Mouse (Mus musculus): ENCODE measurements around the gene Cox4i2. TPM values are rescaled to one million over a fixed set of nuclear protein-coding genes. Genes with fewer than 3 reads are reported as not detected.

Gene Cox4i2
- polyA plus RNA-seq, 1 experiment from 2014 or later, result 21.7 TPM

DNA sequence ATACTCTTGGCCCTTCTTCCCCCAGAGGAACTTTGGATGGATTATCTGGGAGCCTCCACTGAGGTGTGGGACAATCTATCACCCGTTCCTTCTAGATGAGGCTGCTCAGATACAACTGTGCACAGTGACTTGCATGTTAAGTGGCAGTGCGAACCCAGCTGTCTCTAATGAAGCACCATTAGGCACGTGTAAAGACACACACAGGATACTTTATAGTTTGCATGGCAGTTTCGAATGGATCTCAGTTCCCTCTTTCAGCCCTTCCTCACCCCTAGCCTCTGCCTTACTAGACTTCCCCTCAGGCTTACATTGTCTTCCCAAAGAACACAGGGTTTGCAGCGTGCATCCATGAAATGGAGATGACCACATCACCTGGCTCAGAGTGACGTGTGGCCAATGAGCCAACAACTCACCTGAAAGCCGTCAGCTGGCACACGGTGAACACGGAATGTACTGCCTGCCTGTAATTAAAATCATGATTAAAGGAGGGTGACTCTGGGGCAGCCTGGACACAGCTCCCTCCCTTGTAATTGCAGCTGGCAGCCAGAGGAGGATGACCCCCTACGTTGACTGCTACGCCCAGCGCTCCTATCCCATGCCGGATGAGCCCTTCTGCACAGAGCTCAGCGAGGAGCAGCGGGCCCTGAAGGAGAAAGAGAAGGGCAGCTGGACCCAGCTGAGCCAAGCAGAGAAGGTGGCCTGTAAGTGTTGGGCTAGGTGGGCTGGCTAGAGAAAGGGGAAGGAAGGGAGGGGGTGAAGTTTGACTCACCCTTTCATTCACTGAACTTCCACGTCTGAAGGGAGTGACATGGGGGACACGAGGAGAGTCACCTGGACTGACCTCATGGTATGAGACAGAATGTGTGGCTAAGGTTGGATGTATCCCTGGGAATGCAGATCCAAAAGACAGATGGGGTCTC, 2.8 kb downstream of the Cox4i2 start:
- Histone ChIP-seq H3K4me2 (replicated peaks; ENCODE audit: low read depth, low read length) (no peak overlapping the region), H3K4me1 (ENCODE audit: control insufficient read depth, insufficient read depth, low read length) (no peaks in the 10 kb centered on the region), H3K27me3 (ENCODE audit: control insufficient read depth, insufficient read depth, low read length) (no peaks in the 10 kb centered on the region), H3K36me3 (ENCODE audit: control insufficient read depth, insufficient read depth, low read length) (no peaks in the 10 kb centered on the region), H3K9me3 (ENCODE audit: control insufficient read depth, low read depth, low read length) (no peaks in the 10 kb centered on the region), H3K9ac (replicated peaks; ENCODE audit: low read depth, low read length) (no peak overlapping the region), H3K27ac (ENCODE audit: low read length) (no peak overlapping the region), H3K4me3 (ENCODE audit: low read depth, low read length) (no peak overlapping the region)
- ATAC-seq (ENCODE audit: insufficient number of reproducible peaks, insufficient read depth, low FRiP score, low read depth), result no peak
- 77% methylated on average over 17 of the region's 17 CpGs for WGBS

DNA sequence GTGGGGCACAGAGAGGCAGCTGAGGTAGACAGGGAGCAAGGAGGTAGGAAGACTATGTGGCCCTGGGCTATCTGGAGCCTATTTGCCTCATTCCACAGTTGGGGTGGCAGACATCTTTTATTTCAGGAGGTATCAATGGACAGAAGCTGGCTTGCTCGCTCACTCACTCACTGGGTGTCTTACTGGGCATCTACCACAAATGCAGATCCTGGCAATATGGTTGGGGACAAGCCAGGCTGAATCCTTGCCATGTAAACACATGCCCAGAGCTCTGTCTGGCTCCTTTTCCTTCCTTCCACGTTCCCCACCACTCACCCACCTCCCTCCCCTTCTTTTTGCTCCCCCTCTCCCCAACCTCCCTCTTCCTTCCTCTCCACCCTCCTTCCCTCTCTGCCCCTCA, 3.5 kb downstream of the Cox4i2 start:
- no peak for ATAC-seq (ENCODE audit: insufficient number of reproducible peaks, insufficient read depth, low FRiP score, low read depth)
- no peak overlapping the region for H3K4me2 ChIP-seq (replicated peaks; ENCODE audit: low read depth, low read length)
- no peak overlapping the region for H3K27ac ChIP-seq (ENCODE audit: low read length)
- no peak overlapping the region for H3K9ac ChIP-seq (replicated peaks; ENCODE audit: low read depth, low read length)
- WGBS, result 64% methylated on average over 2 of the region's 2 CpGs
- no peaks in the 10 kb centered on the region for H3K9me3 ChIP-seq (ENCODE audit: control insufficient read depth, low read depth, low read length)
- no peaks in the 10 kb centered on the region for H3K4me1 ChIP-seq (ENCODE audit: control insufficient read depth, insufficient read depth, low read length)
- no peaks in the 10 kb centered on the region for H3K27me3 ChIP-seq (ENCODE audit: control insufficient read depth, insufficient read depth, low read length)
- no peak overlapping the region for H3K4me3 ChIP-seq (ENCODE audit: low read depth, low read length)
- no peaks in the 10 kb centered on the region for H3K36me3 ChIP-seq (ENCODE audit: control insufficient read depth, insufficient read depth, low read length)

DNA sequence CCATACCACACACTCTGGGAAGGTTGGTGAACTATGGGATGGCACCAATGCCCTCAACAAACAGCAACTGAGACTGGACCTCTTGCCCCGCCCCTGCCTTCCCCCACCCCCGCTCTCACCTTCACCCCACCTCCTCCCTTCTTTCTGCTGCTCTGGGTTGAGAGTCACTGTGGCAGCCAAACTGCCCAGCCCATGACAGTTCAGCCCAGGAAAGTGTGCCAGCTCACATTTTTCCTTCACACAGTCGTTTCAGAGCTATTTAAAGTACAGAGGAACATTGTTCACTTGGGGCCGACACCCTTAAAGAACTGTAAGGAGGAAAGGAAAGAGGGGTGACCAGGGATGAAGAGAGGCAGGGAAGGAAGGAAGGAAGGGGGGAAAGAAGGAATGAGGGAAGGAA, 4.4 kb downstream of the Cox4i2 start:
- Histone ChIP-seq H3K4me3 (ENCODE audit: low read depth, low read length) (no peak overlapping the region), H3K27me3 (ENCODE audit: control insufficient read depth, insufficient read depth, low read length) (no peaks in the 10 kb centered on the region), H3K9ac (replicated peaks; ENCODE audit: low read depth, low read length) (no peak overlapping the region), H3K9me3 (ENCODE audit: control insufficient read depth, low read depth, low read length) (no peaks in the 10 kb centered on the region), H3K36me3 (ENCODE audit: control insufficient read depth, insufficient read depth, low read length) (no peaks in the 10 kb centered on the region), H3K27ac (ENCODE audit: low read length) (no peak overlapping the region), H3K4me2 (replicated peaks; ENCODE audit: low read depth, low read length) (no peak overlapping the region), H3K4me1 (ENCODE audit: control insufficient read depth, insufficient read depth, low read length) (no peaks in the 10 kb centered on the region)
- no peak for ATAC-seq (ENCODE audit: insufficient number of reproducible peaks, insufficient read depth, low FRiP score, low read depth)
- WGBS, result 33% methylated on average over 4 of the region's 4 CpGs

DNA sequence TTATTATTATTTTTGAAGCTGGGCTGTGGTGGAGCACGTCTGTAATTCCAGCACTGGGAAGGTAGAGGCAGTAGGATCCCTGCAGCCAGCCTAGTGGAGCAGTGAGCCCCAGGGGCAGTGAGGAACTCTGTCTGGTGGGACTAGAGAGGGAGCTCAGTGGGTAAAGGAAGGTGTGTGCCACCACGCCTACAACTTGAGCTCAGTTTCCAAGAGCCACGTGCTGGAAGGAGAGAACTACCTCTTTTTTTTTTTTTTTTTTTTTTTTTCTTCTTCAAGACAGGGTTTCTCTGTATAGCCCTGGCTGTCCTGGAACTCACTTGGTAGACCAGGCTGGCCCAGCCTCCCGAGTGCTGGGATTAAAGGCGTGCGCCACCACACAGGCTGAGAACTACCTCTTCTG, 9.3 kb downstream of the Cox4i2 start:
- Histone ChIP-seq H3K4me1 (ENCODE audit: control insufficient read depth, insufficient read depth, low read length) (peaks cover 17% of the 10 kb centered on the region; the same call in 1 of the 2 replicates), H3K27ac (ENCODE audit: low read length) (no peak overlapping the region), H3K9me3 (ENCODE audit: control insufficient read depth, low read depth, low read length) (no peaks in the 10 kb centered on the region), H3K27me3 (ENCODE audit: control insufficient read depth, insufficient read depth, low read length) (no peaks in the 10 kb centered on the region), H3K4me3 (ENCODE audit: low read depth, low read length) (no peak overlapping the region), H3K4me2 (replicated peaks; ENCODE audit: low read depth, low read length) (no peak overlapping the region), H3K9ac (replicated peaks; ENCODE audit: low read depth, low read length) (no peak overlapping the region), H3K36me3 (ENCODE audit: control insufficient read depth, insufficient read depth, low read length) (no peaks in the 10 kb centered on the region)
- no peak for ATAC-seq (ENCODE audit: insufficient number of reproducible peaks, insufficient read depth, low FRiP score, low read depth)
- WGBS, result 71% methylated on average over 6 of the region's 6 CpGs

DNA sequence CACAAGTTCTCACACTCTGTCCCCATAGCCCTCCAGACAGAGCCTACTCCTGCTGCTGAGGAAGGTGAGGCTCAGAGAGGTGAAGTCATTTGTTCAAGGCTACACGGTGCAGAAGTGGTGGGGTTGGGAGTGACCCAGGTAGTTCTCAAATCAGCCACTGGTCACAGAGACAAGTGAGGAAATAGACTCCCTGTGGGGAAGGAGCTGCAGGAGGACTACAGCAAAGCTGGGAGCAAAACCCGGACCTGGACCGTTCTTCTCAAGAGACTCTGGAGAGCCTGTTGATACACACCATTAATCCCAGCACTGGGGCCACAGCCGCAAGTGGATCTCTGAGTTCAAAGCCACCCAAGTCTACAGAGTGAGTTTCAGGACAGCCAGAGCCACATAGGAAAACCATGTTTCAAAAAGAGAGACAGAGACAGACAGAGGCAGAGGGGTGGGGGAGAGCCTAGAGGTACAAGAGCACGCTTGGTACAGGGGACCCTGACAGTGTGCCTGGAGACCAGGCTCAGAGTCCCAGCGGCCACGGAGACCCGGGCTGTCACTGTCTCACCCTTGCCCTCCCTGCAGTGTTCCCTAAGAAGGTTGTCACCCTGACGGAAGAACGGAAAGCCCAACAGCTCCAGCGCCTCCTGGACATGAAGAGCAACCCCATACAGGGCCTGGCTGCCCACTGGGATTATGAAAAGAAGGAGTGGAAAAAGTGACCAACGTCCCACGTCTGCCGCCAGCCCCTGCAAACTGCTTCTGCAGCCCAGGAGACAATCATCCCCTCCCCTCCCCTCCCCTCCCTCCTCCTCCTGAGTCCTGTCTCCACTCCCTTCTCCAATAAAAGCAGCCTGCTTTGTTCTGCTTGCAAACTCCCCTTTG, 10.4 kb downstream of the Cox4i2 start:
- Histone ChIP-seq H3K4me3 (ENCODE audit: low read depth, low read length) (no peak overlapping the region), H3K4me1 (ENCODE audit: control insufficient read depth, insufficient read depth, low read length) (peaks cover 17% of the 10 kb centered on the region; the same call in 1 of the 2 replicates), H3K4me2 (replicated peaks; ENCODE audit: low read depth, low read length) (peak overlapping the region; percentile 19; the same call in 1 of the 2 replicates), H3K9ac (replicated peaks; ENCODE audit: low read depth, low read length) (no peak overlapping the region), H3K27ac (ENCODE audit: low read length) (no peak overlapping the region), H3K36me3 (ENCODE audit: control insufficient read depth, insufficient read depth, low read length) (no peaks in the 10 kb centered on the region), H3K27me3 (ENCODE audit: control insufficient read depth, insufficient read depth, low read length) (no peaks in the 10 kb centered on the region), H3K9me3 (ENCODE audit: control insufficient read depth, low read depth, low read length) (no peaks in the 10 kb centered on the region)
- no peak for ATAC-seq (ENCODE audit: insufficient number of reproducible peaks, insufficient read depth, low FRiP score, low read depth)
- 11% methylated on average over 14 of the region's 14 CpGs for WGBS

DNA sequence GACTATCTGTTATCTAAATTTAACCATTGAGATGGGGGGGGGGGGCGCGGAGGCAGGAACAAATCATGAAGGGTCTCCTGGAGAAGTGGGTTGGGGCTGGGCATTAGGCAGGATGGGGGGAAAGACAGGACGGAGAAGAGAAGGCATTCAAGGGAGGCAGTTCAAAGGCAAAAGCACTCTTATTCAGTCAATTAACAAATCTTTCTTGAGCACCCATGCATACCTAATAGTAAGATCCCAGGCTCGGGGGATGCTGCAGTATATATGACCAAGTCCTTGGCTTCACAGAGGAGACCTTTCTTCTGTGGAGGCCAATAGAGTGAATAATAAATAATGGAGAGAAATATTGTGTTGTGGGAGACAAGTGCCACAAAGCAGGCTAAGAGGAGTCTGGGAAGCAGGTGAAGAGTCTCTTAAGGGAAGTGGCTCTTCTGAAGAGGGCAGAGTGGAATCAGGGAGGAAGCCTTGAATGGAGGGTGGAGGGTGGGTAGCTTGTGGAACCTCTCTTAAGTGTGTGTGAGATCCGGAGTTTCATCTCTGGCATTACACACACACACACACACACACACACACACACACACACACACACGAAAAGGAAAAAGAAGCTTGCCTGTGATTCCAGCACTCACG, 11.2 kb downstream of the Cox4i2 start:
- 46% methylated on average over 7 of the region's 7 CpGs for WGBS
- Histone ChIP-seq H3K4me3 (ENCODE audit: low read depth, low read length) (no peak overlapping the region), H3K36me3 (ENCODE audit: control insufficient read depth, insufficient read depth, low read length) (no peaks in the 10 kb centered on the region), H3K27ac (ENCODE audit: low read length) (no peak overlapping the region), H3K27me3 (ENCODE audit: control insufficient read depth, insufficient read depth, low read length) (no peaks in the 10 kb centered on the region), H3K9me3 (ENCODE audit: control insufficient read depth, low read depth, low read length) (no peaks in the 10 kb centered on the region), H3K4me1 (ENCODE audit: control insufficient read depth, insufficient read depth, low read length) (peaks cover 17% of the 10 kb centered on the region; the same call in 1 of the 2 replicates), H3K4me2 (replicated peaks; ENCODE audit: low read depth, low read length) (no peak overlapping the region), H3K9ac (replicated peaks; ENCODE audit: low read depth, low read length) (no peak overlapping the region)
- no peak for ATAC-seq (ENCODE audit: insufficient number of reproducible peaks, insufficient read depth, low FRiP score, low read depth)

DNA sequence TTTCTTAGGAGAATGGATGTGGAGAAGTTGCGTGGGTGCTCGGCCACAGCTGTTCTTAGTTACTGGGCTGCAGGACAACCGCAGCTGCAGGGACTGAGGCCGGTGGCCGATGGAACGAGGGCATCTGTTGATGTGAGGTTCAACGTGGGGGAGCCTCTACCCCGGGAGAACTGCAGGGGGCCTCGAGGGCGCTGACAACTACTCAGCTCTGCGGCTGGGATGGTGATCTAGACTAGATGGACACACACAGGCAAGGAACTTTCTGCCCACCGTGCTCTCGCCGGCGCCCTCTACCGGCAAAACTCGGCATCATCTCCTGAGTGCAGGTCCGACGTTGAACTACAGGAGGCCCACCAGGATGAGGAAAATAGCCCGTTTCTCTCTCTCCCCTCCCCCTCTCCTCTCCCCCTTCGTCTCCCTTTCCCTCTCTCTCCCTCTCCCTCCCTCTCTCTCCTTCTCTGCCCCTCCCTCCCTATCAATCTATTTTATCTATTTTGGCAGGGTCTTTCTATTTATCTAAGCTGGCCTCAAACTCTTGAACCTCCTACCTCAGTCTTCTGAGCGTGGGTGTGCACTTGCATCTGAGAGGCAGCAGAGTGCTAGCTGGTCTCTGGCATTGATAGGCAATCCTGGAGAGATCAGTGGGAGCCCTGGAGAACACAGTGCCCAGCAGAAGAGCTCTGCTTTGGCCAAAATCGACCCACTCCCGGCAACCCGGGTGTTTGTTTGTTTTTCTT, 12.6 kb downstream of the Cox4i2 start:
- H3K36me3 ChIP-seq (ENCODE audit: control insufficient read depth, insufficient read depth, low read length), result no peaks in the 10 kb centered on the region
- H3K4me3 ChIP-seq (ENCODE audit: low read depth, low read length), result no peak overlapping the region
- peak overlapping the region; percentile 29; the same call in 1 of the 2 replicates for H3K4me2 ChIP-seq (replicated peaks; ENCODE audit: low read depth, low read length)
- H3K27me3 ChIP-seq (ENCODE audit: control insufficient read depth, insufficient read depth, low read length), result no peaks in the 10 kb centered on the region
- H3K27ac ChIP-seq (ENCODE audit: low read length), result no peak overlapping the region
- ATAC-seq (ENCODE audit: insufficient number of reproducible peaks, insufficient read depth, low FRiP score, low read depth), result peak; percentile 53; the same call in 1 of the 2 replicates
- no peaks in the 10 kb centered on the region for H3K9me3 ChIP-seq (ENCODE audit: control insufficient read depth, low read depth, low read length)
- H3K9ac ChIP-seq (replicated peaks; ENCODE audit: low read depth, low read length), result no peak overlapping the region
- 15% methylated on average over 25 of the region's 25 CpGs for WGBS
- peaks cover 17% of the 10 kb centered on the region; the same call in 1 of the 2 replicates for H3K4me1 ChIP-seq (ENCODE audit: control insufficient read depth, insufficient read depth, low read length)
